Mouse (Mus musculus): Measurements from ENCODE around the gene Ap2a1. TPM values are rescaled to one million over a fixed set of nuclear protein-coding genes. Genes with fewer than 3 reads are reported as not detected.

Gene Ap2a1
- polyA plus RNA-seq, 1 experiment from 2014 or later, result 67.3 TPM

GRCm38 (mm10) chr7:44942904-44943303 is 13.6 kb upstream of the Ap2a1 start, which contains the start of gene Tsks:
Tsks (plus strand) TSS chr7:44943204.
- H3K4me3 ChIP-seq (ENCODE audit: low read depth, low read length), result no peak within 1 kb of the TSS
- 78% methylated on average over 7 of the region's 7 CpGs for WGBS
- no peak within 1 kb of the TSS for H3K4me2 ChIP-seq (replicated peaks; ENCODE audit: low read depth, low read length)
- ATAC-seq (ENCODE audit: insufficient number of reproducible peaks, insufficient read depth, low FRiP score, low read depth), result no peak
- H3K27me3 ChIP-seq (ENCODE audit: control insufficient read depth, insufficient read depth, low read length), result no peaks in the 10 kb centered on the region
- H3K4me1 ChIP-seq (ENCODE audit: control insufficient read depth, insufficient read depth, low read length), result no peaks in the 10 kb centered on the region
- H3K9ac ChIP-seq (replicated peaks; ENCODE audit: low read depth, low read length), result no peak within 1 kb of the TSS
- H3K27ac ChIP-seq (ENCODE audit: low read length), result no peak within 1 kb of the TSS
- no peaks in the 10 kb centered on the region for H3K9me3 ChIP-seq (ENCODE audit: control insufficient read depth, low read depth, low read length)
- H3K36me3 ChIP-seq (ENCODE audit: control insufficient read depth, insufficient read depth, low read length), result no peaks in the 10 kb centered on the region

GRCm38 (mm10) chr7:44938680-44939079 is 9.4 kb upstream of the Ap2a1 start:
- ATAC-seq (ENCODE audit: insufficient number of reproducible peaks, insufficient read depth, low FRiP score, low read depth), result no peak
- no peak overlapping the region for H3K4me2 ChIP-seq (replicated peaks; ENCODE audit: low read depth, low read length)
- H3K27ac ChIP-seq (ENCODE audit: low read length), result no peak overlapping the region
- 88% methylated on average over 4 of the region's 4 CpGs for WGBS
- no peaks in the 10 kb centered on the region for H3K4me1 ChIP-seq (ENCODE audit: control insufficient read depth, insufficient read depth, low read length)
- no peak overlapping the region for H3K4me3 ChIP-seq (ENCODE audit: low read depth, low read length)
- no peak overlapping the region for H3K9ac ChIP-seq (replicated peaks; ENCODE audit: low read depth, low read length)
- no peaks in the 10 kb centered on the region for H3K36me3 ChIP-seq (ENCODE audit: control insufficient read depth, insufficient read depth, low read length)
- no peaks in the 10 kb centered on the region for H3K27me3 ChIP-seq (ENCODE audit: control insufficient read depth, insufficient read depth, low read length)
- peaks cover 5% of the 10 kb centered on the region; the same call in 1 of the 2 replicates for H3K9me3 ChIP-seq (ENCODE audit: control insufficient read depth, low read depth, low read length)

GRCm38 (mm10) chr7:44928570-44928969 is 726 bp downstream of the Ap2a1 start:
- 0% methylated on average over 1 of the region's 1 CpGs for WGBS
- Histone ChIP-seq H3K9me3 (ENCODE audit: control insufficient read depth, low read depth, low read length) (no peaks in the 10 kb centered on the region), H3K27ac (ENCODE audit: low read length) (no peak overlapping the region), H3K4me3 (ENCODE audit: low read depth, low read length) (peak overlapping the region; percentile 96), H3K4me1 (ENCODE audit: control insufficient read depth, insufficient read depth, low read length) (peaks cover 15% of the 10 kb centered on the region), H3K9ac (replicated peaks; ENCODE audit: low read depth, low read length) (peak overlapping the region; percentile 90), H3K27me3 (ENCODE audit: control insufficient read depth, insufficient read depth, low read length) (no peaks in the 10 kb centered on the region), H3K4me2 (replicated peaks; ENCODE audit: low read depth, low read length) (peak overlapping the region; percentile 64), H3K36me3 (ENCODE audit: control insufficient read depth, insufficient read depth, low read length) (peaks cover 4% of the 10 kb centered on the region; the same call in 1 of the 2 replicates)
- no peak for ATAC-seq (ENCODE audit: insufficient number of reproducible peaks, insufficient read depth, low FRiP score, low read depth)

- H3K4me2 ChIP-seq (replicated peaks; ENCODE audit: low read depth, low read length), result no peak overlapping the region
- ATAC-seq (ENCODE audit: insufficient number of reproducible peaks, insufficient read depth, low FRiP score, low read depth), result no peak
- no peak overlapping the region for H3K27ac ChIP-seq (ENCODE audit: low read length)
- H3K9ac ChIP-seq (replicated peaks; ENCODE audit: low read depth, low read length), result no peak overlapping the region
- H3K4me3 ChIP-seq (ENCODE audit: low read depth, low read length), result no peak overlapping the region
- H3K36me3 ChIP-seq (ENCODE audit: control insufficient read depth, insufficient read depth, low read length), result peaks cover 16% of the 10 kb centered on the region; the same call in 1 of the 2 replicates
- H3K27me3 ChIP-seq (ENCODE audit: control insufficient read depth, insufficient read depth, low read length), result no peaks in the 10 kb centered on the region
- peaks cover 13% of the 10 kb centered on the region for H3K4me1 ChIP-seq (ENCODE audit: control insufficient read depth, insufficient read depth, low read length)
- 83% methylated on average over 3 of the region's 3 CpGs for WGBS
- no peaks in the 10 kb centered on the region for H3K9me3 ChIP-seq (ENCODE audit: control insufficient read depth, low read depth, low read length)
Observed at GRCm38 (mm10) chr7:44925468-44925867, 3.8 kb downstream of the Ap2a1 start.

GRCm38 (mm10) chr7:44922530-44922929 is 6.8 kb downstream of the Ap2a1 start:
- Histone ChIP-seq H3K9me3 (ENCODE audit: control insufficient read depth, low read depth, low read length) (no peaks in the 10 kb centered on the region), H3K27me3 (ENCODE audit: control insufficient read depth, insufficient read depth, low read length) (no peaks in the 10 kb centered on the region), H3K4me1 (ENCODE audit: control insufficient read depth, insufficient read depth, low read length) (0 out of 2 replicates have a peak, but pooled peaks cover 2% of the 10 kb centered on the region), H3K4me3 (ENCODE audit: low read depth, low read length) (no peak overlapping the region), H3K27ac (ENCODE audit: low read length) (no peak overlapping the region), H3K36me3 (ENCODE audit: control insufficient read depth, insufficient read depth, low read length) (peaks cover 21% of the 10 kb centered on the region; the same call in 1 of the 2 replicates), H3K4me2 (replicated peaks; ENCODE audit: low read depth, low read length) (no peak overlapping the region), H3K9ac (replicated peaks; ENCODE audit: low read depth, low read length) (no peak overlapping the region)
- no peak for ATAC-seq (ENCODE audit: insufficient number of reproducible peaks, insufficient read depth, low FRiP score, low read depth)

GRCm38 (mm10) chr7:44919127-44919526 is 10.2 kb downstream of the Ap2a1 start:
- ATAC-seq (ENCODE audit: insufficient number of reproducible peaks, insufficient read depth, low FRiP score, low read depth), result no peak
- Histone ChIP-seq H3K4me3 (ENCODE audit: low read depth, low read length) (no peak overlapping the region), H3K9ac (replicated peaks; ENCODE audit: low read depth, low read length) (no peak overlapping the region), H3K27me3 (ENCODE audit: control insufficient read depth, insufficient read depth, low read length) (no peaks in the 10 kb centered on the region), H3K9me3 (ENCODE audit: control insufficient read depth, low read depth, low read length) (no peaks in the 10 kb centered on the region), H3K4me1 (ENCODE audit: control insufficient read depth, insufficient read depth, low read length) (0 out of 2 replicates have a peak, but pooled peaks cover 2% of the 10 kb centered on the region), H3K4me2 (replicated peaks; ENCODE audit: low read depth, low read length) (no peak overlapping the region), H3K27ac (ENCODE audit: low read length) (no peak overlapping the region), H3K36me3 (ENCODE audit: control insufficient read depth, insufficient read depth, low read length) (peaks cover 34% of the 10 kb centered on the region)
- WGBS, result 86% methylated on average over 5 of the region's 5 CpGs

GRCm38 (mm10) chr7:44918219-44918618 is 11.1 kb downstream of the Ap2a1 start:
- Histone ChIP-seq H3K4me3 (ENCODE audit: low read depth, low read length) (no peak overlapping the region), H3K4me1 (ENCODE audit: control insufficient read depth, insufficient read depth, low read length) (0 out of 2 replicates have a peak, but pooled peaks cover 2% of the 10 kb centered on the region), H3K27ac (ENCODE audit: low read length) (no peak overlapping the region), H3K9ac (replicated peaks; ENCODE audit: low read depth, low read length) (no peak overlapping the region), H3K4me2 (replicated peaks; ENCODE audit: low read depth, low read length) (no peak overlapping the region), H3K9me3 (ENCODE audit: control insufficient read depth, low read depth, low read length) (no peaks in the 10 kb centered on the region), H3K36me3 (ENCODE audit: control insufficient read depth, insufficient read depth, low read length) (peaks cover 33% of the 10 kb centered on the region), H3K27me3 (ENCODE audit: control insufficient read depth, insufficient read depth, low read length) (no peaks in the 10 kb centered on the region)
- 67% methylated on average over 3 of the region's 3 CpGs for WGBS
- no peak for ATAC-seq (ENCODE audit: insufficient number of reproducible peaks, insufficient read depth, low FRiP score, low read depth)

- Histone ChIP-seq H3K27ac (ENCODE audit: low read length) (no peak overlapping the region), H3K36me3 (ENCODE audit: control insufficient read depth, insufficient read depth, low read length) (peaks cover 38% of the 10 kb centered on the region)
- 0 out of 2 replicates have a peak, but pooled peaks have one; percentile 29 for ATAC-seq (ENCODE audit: insufficient number of reproducible peaks, insufficient read depth, low FRiP score, low read depth)
Observed at GRCm38 (mm10) chr7:44916881-44917280, 12.4 kb downstream of the Ap2a1 start.

GRCm38 (mm10) chr7:44916191-44916590 is 13.1 kb downstream of the Ap2a1 start:
- no peak for ATAC-seq (ENCODE audit: insufficient number of reproducible peaks, insufficient read depth, low FRiP score, low read depth)
- Histone ChIP-seq H3K27me3 (ENCODE audit: control insufficient read depth, insufficient read depth, low read length) (no peaks in the 10 kb centered on the region), H3K36me3 (ENCODE audit: control insufficient read depth, insufficient read depth, low read length) (peaks cover 38% of the 10 kb centered on the region), H3K9me3 (ENCODE audit: control insufficient read depth, low read depth, low read length) (no peaks in the 10 kb centered on the region), H3K4me2 (replicated peaks; ENCODE audit: low read depth, low read length) (no peak overlapping the region), H3K4me1 (ENCODE audit: control insufficient read depth, insufficient read depth, low read length) (0 out of 2 replicates have a peak, but pooled peaks cover 2% of the 10 kb centered on the region), H3K9ac (replicated peaks; ENCODE audit: low read depth, low read length) (no peak overlapping the region), H3K4me3 (ENCODE audit: low read depth, low read length) (no peak overlapping the region), H3K27ac (ENCODE audit: low read length) (no peak overlapping the region)
- WGBS, result 90% methylated on average over 6 of the region's 6 CpGs

More at GRCm38 (mm10) chr7:44916881-44917280, 12.4 kb downstream of the Ap2a1 start:
- H3K4me2 ChIP-seq (replicated peaks; ENCODE audit: low read depth, low read length), result no peak overlapping the region
- H3K9me3 ChIP-seq (ENCODE audit: control insufficient read depth, low read depth, low read length), result no peaks in the 10 kb centered on the region
- 0 out of 2 replicates have a peak, but pooled peaks cover 2% of the 10 kb centered on the region for H3K4me1 ChIP-seq (ENCODE audit: control insufficient read depth, insufficient read depth, low read length)
- WGBS, result 93% methylated on average over 4 of the region's 4 CpGs
- H3K4me3 ChIP-seq (ENCODE audit: low read depth, low read length), result no peak overlapping the region
- H3K27me3 ChIP-seq (ENCODE audit: control insufficient read depth, insufficient read depth, low read length), result no peaks in the 10 kb centered on the region
- no peak overlapping the region for H3K9ac ChIP-seq (replicated peaks; ENCODE audit: low read depth, low read length)

All from stomach, embryonic 14.5 days (tissue).